Mouse (Mus musculus): ENCODE measurements around the gene Ncoa7. TPM values are rescaled to one million over a fixed set of nuclear protein-coding genes. Genes with fewer than 3 reads are reported as not detected.
A peak's percentile ranks its signal among the peaks of the same experiment; 100 is the strongest.

Ncoa7 gene
- polyA plus RNA-seq, 1 experiment from 2014 or later: 7.1 TPM

GRCm38 (mm10) chr10:30609614-30610013, 193.5 kb downstream of the Ncoa7 start:
- no peak for ATAC-seq
- Histone ChIP-seq H3K27ac (ENCODE audit: low read depth, low read length) (no peak overlapping the region), H3K4me3 (ENCODE audit: low read depth, low read length) (no peak overlapping the region)

GRCm38 (mm10) chr10:30608109-30608508, 195.0 kb downstream of the Ncoa7 start:
- Histone ChIP-seq H3K4me3 (ENCODE audit: low read depth, low read length) (no peak overlapping the region), H3K36me3 (ENCODE audit: control insufficient read depth, insufficient read depth, low read length) (0 out of 2 replicates have a peak, but pooled peaks cover 12% of the 10 kb centered on the region), H3K27ac (ENCODE audit: low read depth, low read length) (no peak overlapping the region), H3K4me1 (ENCODE audit: control insufficient read depth, insufficient read depth, low read length) (no peaks in the 10 kb centered on the region), H3K9ac (ENCODE audit: low read length) (no peak overlapping the region), H3K27me3 (replicated peaks; ENCODE audit: control insufficient read depth, insufficient read depth, low read length) (no peaks in the 10 kb centered on the region), H3K4me2 (ENCODE audit: low read length) (no peak overlapping the region), H3K9me3 (replicated peaks; ENCODE audit: control insufficient read depth, low read length) (no peaks in the 10 kb centered on the region)
- WGBS: 65% methylated on average over 2 of the region's 2 CpGs
- no peak for ATAC-seq
- DNase-seq (ENCODE audit: low spot score): no peak

More at GRCm38 (mm10) chr10:30609614-30610013, 193.5 kb downstream of the Ncoa7 start:
- no peaks in the 10 kb centered on the region for H3K9me3 ChIP-seq (replicated peaks; ENCODE audit: control insufficient read depth, low read length)
- no peak overlapping the region for H3K9ac ChIP-seq (ENCODE audit: low read length)
- no peaks in the 10 kb centered on the region for H3K27me3 ChIP-seq (replicated peaks; ENCODE audit: control insufficient read depth, insufficient read depth, low read length)
- DNase-seq (ENCODE audit: low spot score): no peak
- H3K36me3 ChIP-seq (ENCODE audit: control insufficient read depth, insufficient read depth, low read length): 0 out of 2 replicates have a peak, but pooled peaks cover 14% of the 10 kb centered on the region
- H3K4me2 ChIP-seq (ENCODE audit: low read length): no peak overlapping the region
- H3K4me1 ChIP-seq (ENCODE audit: control insufficient read depth, insufficient read depth, low read length): no peaks in the 10 kb centered on the region

- DNase-seq (ENCODE audit: low spot score) (peak; percentile 95), ATAC-seq (peak; percentile 98)
- Histone ChIP-seq H3K4me2 (ENCODE audit: low read length) (peak within 1 kb of the TSS; percentile 82), H3K9ac (ENCODE audit: low read length) (peak within 1 kb of the TSS; percentile 84), H3K9me3 (replicated peaks; ENCODE audit: control insufficient read depth, low read length) (no peaks in the 10 kb centered on the region), H3K27me3 (replicated peaks; ENCODE audit: control insufficient read depth, insufficient read depth, low read length) (no peaks in the 10 kb centered on the region), H3K4me1 (ENCODE audit: control insufficient read depth, insufficient read depth, low read length) (peaks cover 10% of the 10 kb centered on the region), H3K4me3 (ENCODE audit: low read depth, low read length) (peak within 1 kb of the TSS; percentile 79), H3K36me3 (ENCODE audit: control insufficient read depth, insufficient read depth, low read length) (peaks cover 14% of the 10 kb centered on the region), H3K27ac (ENCODE audit: low read depth, low read length) (peak within 1 kb of the TSS; percentile 84)
- WGBS: under 1% methylated on average over 25 of the region's 28 CpGs
Measured at GRCm38 (mm10) chr10:30600542-30600966, 202.6 kb downstream of the Ncoa7 start, which contains the start of gene Trmt11. Gene Trmt11 (minus strand): TSS chr10:30600749.

- peak overlapping the region; percentile 79 for H3K4me3 ChIP-seq (ENCODE audit: low read depth, low read length)
- H3K4me1 ChIP-seq (ENCODE audit: control insufficient read depth, insufficient read depth, low read length): peaks cover 10% of the 10 kb centered on the region
- H3K27me3 ChIP-seq (replicated peaks; ENCODE audit: control insufficient read depth, insufficient read depth, low read length): no peaks in the 10 kb centered on the region
- under 1% methylated on average over 27 of the region's 27 CpGs for WGBS
- peaks cover 18% of the 10 kb centered on the region for H3K36me3 ChIP-seq (ENCODE audit: control insufficient read depth, insufficient read depth, low read length)
- peak overlapping the region; percentile 84 for H3K9ac ChIP-seq (ENCODE audit: low read length)
- ATAC-seq: peak; percentile 85
- H3K4me2 ChIP-seq (ENCODE audit: low read length): peak overlapping the region; percentile 82
- peak overlapping the region; percentile 84 for H3K27ac ChIP-seq (ENCODE audit: low read depth, low read length)
- peak; percentile 19 for DNase-seq (ENCODE audit: low spot score)
- H3K9me3 ChIP-seq (replicated peaks; ENCODE audit: control insufficient read depth, low read length): no peaks in the 10 kb centered on the region
Measured at GRCm38 (mm10) chr10:30600094-30600534, 203.0 kb downstream of the Ncoa7 start.

GRCm38 (mm10) chr10:30587037-30587436, 216.1 kb downstream of the Ncoa7 start:
- H3K27me3 ChIP-seq (replicated peaks; ENCODE audit: control insufficient read depth, insufficient read depth, low read length): no peaks in the 10 kb centered on the region
- no peak overlapping the region for H3K27ac ChIP-seq (ENCODE audit: low read depth, low read length)
- no peak overlapping the region for H3K4me2 ChIP-seq (ENCODE audit: low read length)
- no peaks in the 10 kb centered on the region for H3K4me1 ChIP-seq (ENCODE audit: control insufficient read depth, insufficient read depth, low read length)
- H3K4me3 ChIP-seq (ENCODE audit: low read depth, low read length): no peak overlapping the region
- 55% methylated on average over 5 of the region's 5 CpGs for WGBS
- no peak overlapping the region for H3K9ac ChIP-seq (ENCODE audit: low read length)
- H3K9me3 ChIP-seq (replicated peaks; ENCODE audit: control insufficient read depth, low read length): no peaks in the 10 kb centered on the region
- peak; percentile 55; the same call in 1 of the 2 replicates for ATAC-seq
- peaks cover 34% of the 10 kb centered on the region for H3K36me3 ChIP-seq (ENCODE audit: control insufficient read depth, insufficient read depth, low read length)
- peak; percentile 52 for DNase-seq (ENCODE audit: low spot score)

- DNase-seq (ENCODE audit: low spot score): no peak
- peaks cover 31% of the 10 kb centered on the region for H3K36me3 ChIP-seq (ENCODE audit: control insufficient read depth, insufficient read depth, low read length)
- no peaks in the 10 kb centered on the region for H3K4me1 ChIP-seq (ENCODE audit: control insufficient read depth, insufficient read depth, low read length)
- H3K27ac ChIP-seq (ENCODE audit: low read depth, low read length): no peak overlapping the region
- no peak overlapping the region for H3K4me3 ChIP-seq (ENCODE audit: low read depth, low read length)
- WGBS: 100% methylated on average over 1 of the region's 1 CpGs
- no peak for ATAC-seq
- H3K9ac ChIP-seq (ENCODE audit: low read length): no peak overlapping the region
- no peaks in the 10 kb centered on the region for H3K27me3 ChIP-seq (replicated peaks; ENCODE audit: control insufficient read depth, insufficient read depth, low read length)
- H3K9me3 ChIP-seq (replicated peaks; ENCODE audit: control insufficient read depth, low read length): no peaks in the 10 kb centered on the region
- no peak overlapping the region for H3K4me2 ChIP-seq (ENCODE audit: low read length)
Measured at GRCm38 (mm10) chr10:30585691-30586090, 217.4 kb downstream of the Ncoa7 start.

Other genes with a start within 250 kb of the Ncoa7 start
- 21.4 and 23.9 TPM in 2 replicates for gene Trmt11, start 202.6 kb downstream of the Ncoa7 start, polyA plus RNA-seq (2014; fragmentation: Nextera tagmentation; extraction: Ambion mirVana)
- 17.9 and 19.1 TPM in 2 replicates for gene Hint3, start 173.7 kb downstream of the Ncoa7 start, polyA plus RNA-seq (2014; fragmentation: Nextera tagmentation; extraction: Ambion mirVana)
- gene Hey2, start 39.5 kb upstream of the Ncoa7 start, polyA plus RNA-seq (2014; fragmentation: Nextera tagmentation; extraction: Ambion mirVana): 3.1 and 3.6 TPM in 2 replicates

All from forebrain, embryonic 14.5 days (tissue).